Mouse (Mus musculus): ENCODE measurements at regions not wholly inside any gene's neighbourhood (a gene's known extent, or its start where the extent isn't known, plus 50 kb on each side); places are given as distances from the start of the nearest gene placed in this dataset.

GRCm38 (mm10) chr4:62873986-62874385 is 91.4 kb upstream of the Zfp618 start:
- Histone ChIP-seq H3K27ac (replicated peaks in 1 of 2; ENCODE audit: control insufficient read depth in 1 of 2, insufficient read depth in 1 of 2, low read depth in 2 of 2, low read length in 2 of 2) (no peak overlapping the region), H3K9ac (ENCODE audit: low read length) (no peak overlapping the region), H3K4me3 (ENCODE audit: control insufficient read depth in 1 of 2, insufficient read depth in 1 of 2, low read depth in 1 of 2, low read length in 2 of 2) (no peak overlapping the region), H3K4me1 (ENCODE audit: control insufficient read depth in 2 of 2, insufficient read depth in 2 of 2, low read length in 2 of 2) (peaks cover 4 to 7% of the 10 kb centered on the region in 2 experiments; a peak in 2 of 4 replicates), H3K36me3 (ENCODE audit: control insufficient read depth, insufficient read depth, low read length) (no peaks in the 10 kb centered on the region), H3K4me2 (ENCODE audit: low read length) (no peak overlapping the region), H3K9me3 (ENCODE audit: control insufficient read depth, low read length) (no peaks in the 10 kb centered on the region), H3K27me3 (ENCODE audit: control insufficient read depth, insufficient read depth, low read length) (no peaks in the 10 kb centered on the region)
- no peak for ATAC-seq (ENCODE audit: insufficient number of reproducible peaks, insufficient read depth, low FRiP score, low read depth)
- 80% methylated on average over 12 of the region's 12 CpGs for whole genome bisulfite sequencing

GRCm38 (mm10) chr4:62878063-62878462 is 87.3 kb upstream of the Zfp618 start:
- Histone ChIP-seq H3K4me1 (ENCODE audit: control insufficient read depth in 2 of 2, insufficient read depth in 2 of 2, low read length in 2 of 2) (no peaks in the 10 kb centered on the region), H3K9me3 (ENCODE audit: control insufficient read depth, low read length) (no peaks in the 10 kb centered on the region), H3K4me2 (ENCODE audit: low read length) (no peak overlapping the region), H3K4me3 (ENCODE audit: control insufficient read depth in 1 of 2, insufficient read depth in 1 of 2, low read depth in 1 of 2, low read length in 2 of 2) (no peak overlapping the region), H3K27me3 (ENCODE audit: control insufficient read depth, insufficient read depth, low read length) (no peaks in the 10 kb centered on the region), H3K9ac (ENCODE audit: low read length) (no peak overlapping the region), H3K27ac (replicated peaks in 1 of 2; ENCODE audit: control insufficient read depth in 1 of 2, insufficient read depth in 1 of 2, low read depth in 2 of 2, low read length in 2 of 2) (no peak overlapping the region), H3K36me3 (ENCODE audit: control insufficient read depth, insufficient read depth, low read length) (no peaks in the 10 kb centered on the region)
- WGBS = 82% methylated on average over 7 of the region's 7 CpGs
- ATAC-seq (ENCODE audit: insufficient number of reproducible peaks, insufficient read depth, low FRiP score, low read depth) = no peak

GRCm38 (mm10) chr4:62878927-62879326 is 86.4 kb upstream of the Zfp618 start:
- 70% methylated on average over 3 of the region's 3 CpGs for WGBS
- no peaks in the 10 kb centered on the region for H3K4me1 ChIP-seq (ENCODE audit: control insufficient read depth in 2 of 2, insufficient read depth in 2 of 2, low read length in 2 of 2)
- no peak overlapping the region for H3K9ac ChIP-seq (ENCODE audit: low read length)
- no peak overlapping the region for H3K27ac ChIP-seq (replicated peaks in 1 of 2; ENCODE audit: control insufficient read depth in 1 of 2, insufficient read depth in 1 of 2, low read depth in 2 of 2, low read length in 2 of 2)
- H3K4me2 ChIP-seq (ENCODE audit: low read length) = no peak overlapping the region
- H3K27me3 ChIP-seq (ENCODE audit: control insufficient read depth, insufficient read depth, low read length) = no peaks in the 10 kb centered on the region
- H3K9me3 ChIP-seq (ENCODE audit: control insufficient read depth, low read length) = no peaks in the 10 kb centered on the region
- ATAC-seq (ENCODE audit: insufficient number of reproducible peaks, insufficient read depth, low FRiP score, low read depth) = no peak
- no peak overlapping the region for H3K4me3 ChIP-seq (ENCODE audit: control insufficient read depth in 1 of 2, insufficient read depth in 1 of 2, low read depth in 1 of 2, low read length in 2 of 2)
- H3K36me3 ChIP-seq (ENCODE audit: control insufficient read depth, insufficient read depth, low read length) = no peaks in the 10 kb centered on the region

- no peak overlapping the region for H3K4me2 ChIP-seq (ENCODE audit: low read length)
- H3K4me1 ChIP-seq (ENCODE audit: control insufficient read depth in 2 of 2, insufficient read depth in 2 of 2, low read length in 2 of 2) = no peaks in the 10 kb centered on the region
- H3K4me3 ChIP-seq (ENCODE audit: control insufficient read depth in 1 of 2, insufficient read depth in 1 of 2, low read depth in 1 of 2, low read length in 2 of 2) = no peak overlapping the region
- no peaks in the 10 kb centered on the region for H3K9me3 ChIP-seq (ENCODE audit: control insufficient read depth, low read length)
- WGBS = 70% methylated on average over 9 of the region's 11 CpGs
- H3K36me3 ChIP-seq (ENCODE audit: control insufficient read depth, insufficient read depth, low read length) = no peaks in the 10 kb centered on the region
- no peak overlapping the region for H3K27ac ChIP-seq (replicated peaks in 1 of 2; ENCODE audit: control insufficient read depth in 1 of 2, insufficient read depth in 1 of 2, low read depth in 2 of 2, low read length in 2 of 2)
- no peak for ATAC-seq (ENCODE audit: insufficient number of reproducible peaks, insufficient read depth, low FRiP score, low read depth)
- no peak overlapping the region for H3K9ac ChIP-seq (ENCODE audit: low read length)
- no peaks in the 10 kb centered on the region for H3K27me3 ChIP-seq (ENCODE audit: control insufficient read depth, insufficient read depth, low read length)
Observed at GRCm38 (mm10) chr4:62881824-62882223, 83.5 kb upstream of the Zfp618 start.

GRCm38 (mm10) chr4:62882276-62882675 is 83.1 kb upstream of the Zfp618 start:
- H3K4me3 ChIP-seq (ENCODE audit: control insufficient read depth in 1 of 2, insufficient read depth in 1 of 2, low read depth in 1 of 2, low read length in 2 of 2) = no peak overlapping the region
- no peaks in the 10 kb centered on the region for H3K9me3 ChIP-seq (ENCODE audit: control insufficient read depth, low read length)
- no peaks in the 10 kb centered on the region for H3K36me3 ChIP-seq (ENCODE audit: control insufficient read depth, insufficient read depth, low read length)
- no peak for ATAC-seq (ENCODE audit: insufficient number of reproducible peaks, insufficient read depth, low FRiP score, low read depth)
- H3K4me2 ChIP-seq (ENCODE audit: low read length) = no peak overlapping the region
- H3K9ac ChIP-seq (ENCODE audit: low read length) = no peak overlapping the region
- no peaks in the 10 kb centered on the region for H3K4me1 ChIP-seq (ENCODE audit: control insufficient read depth in 2 of 2, insufficient read depth in 2 of 2, low read length in 2 of 2)
- no peaks in the 10 kb centered on the region for H3K27me3 ChIP-seq (ENCODE audit: control insufficient read depth, insufficient read depth, low read length)
- H3K27ac ChIP-seq (replicated peaks in 1 of 2; ENCODE audit: control insufficient read depth in 1 of 2, insufficient read depth in 1 of 2, low read depth in 2 of 2, low read length in 2 of 2) = no peak overlapping the region
- WGBS = 85% methylated on average over 8 of the region's 8 CpGs

- Histone ChIP-seq H3K4me2 (ENCODE audit: low read length) (no peak overlapping the region), H3K36me3 (ENCODE audit: control insufficient read depth, insufficient read depth, low read length) (no peaks in the 10 kb centered on the region), H3K4me1 (ENCODE audit: control insufficient read depth in 2 of 2, insufficient read depth in 2 of 2, low read length in 2 of 2) (no peaks in the 10 kb centered on the region), H3K9ac (ENCODE audit: low read length) (no peak overlapping the region), H3K27me3 (ENCODE audit: control insufficient read depth, insufficient read depth, low read length) (no peaks in the 10 kb centered on the region; the same call in none of the 2 replicates), H3K4me3 (ENCODE audit: control insufficient read depth in 1 of 2, insufficient read depth in 1 of 2, low read depth in 1 of 2, low read length in 2 of 2) (no peak overlapping the region), H3K9me3 (ENCODE audit: control insufficient read depth, low read length) (no peaks in the 10 kb centered on the region), H3K27ac (replicated peaks in 1 of 2; ENCODE audit: control insufficient read depth in 1 of 2, insufficient read depth in 1 of 2, low read depth in 2 of 2, low read length in 2 of 2) (no peak overlapping the region)
- 81% methylated on average over 7 of the region's 7 CpGs for WGBS
- no peak for ATAC-seq (ENCODE audit: insufficient number of reproducible peaks, insufficient read depth, low FRiP score, low read depth)
Observed at GRCm38 (mm10) chr4:62888736-62889135, 76.6 kb upstream of the Zfp618 start.

- 42% methylated on average over 4 of the region's 4 CpGs for WGBS
- no peak for ATAC-seq (ENCODE audit: insufficient number of reproducible peaks, insufficient read depth, low FRiP score, low read depth)
- H3K27me3 ChIP-seq (ENCODE audit: control insufficient read depth, insufficient read depth, low read length) = no peaks in the 10 kb centered on the region; the same call in none of the 2 replicates
- H3K4me3 ChIP-seq (ENCODE audit: control insufficient read depth in 1 of 2, insufficient read depth in 1 of 2, low read depth in 1 of 2, low read length in 2 of 2) = no peak overlapping the region
- no peak overlapping the region for H3K4me2 ChIP-seq (ENCODE audit: low read length)
- H3K9me3 ChIP-seq (ENCODE audit: control insufficient read depth, low read length) = no peaks in the 10 kb centered on the region
- no peaks in the 10 kb centered on the region for H3K4me1 ChIP-seq (ENCODE audit: control insufficient read depth in 2 of 2, insufficient read depth in 2 of 2, low read length in 2 of 2)
- H3K36me3 ChIP-seq (ENCODE audit: control insufficient read depth, insufficient read depth, low read length) = no peaks in the 10 kb centered on the region
- H3K27ac ChIP-seq (replicated peaks in 1 of 2; ENCODE audit: control insufficient read depth in 1 of 2, insufficient read depth in 1 of 2, low read depth in 2 of 2, low read length in 2 of 2) = no peak overlapping the region
- no peak overlapping the region for H3K9ac ChIP-seq (ENCODE audit: low read length)
Observed at GRCm38 (mm10) chr4:62889708-62890107, 75.7 kb upstream of the Zfp618 start.

Measured in heart, embryonic 14.5 days (tissue).